Mouse (Mus musculus) olfactory bulb, adult 2 months (tissue): ENCODE results near the gene Mtmr3.

Experiments
- CTCF ChIP-seq: fragments of 200-500 bp; IDR thresholded peaks from 2 replicates; pipeline ENCODE4 v1.5.1; 2012; ENCODE audit warnings: low read depth, mild to moderate bottlenecking, low read length, moderate library complexity; ENCODE audit not compliant: insufficient read depth
- POLR2A ChIP-seq: fragments of 200-500 bp; IDR thresholded peaks from 2 replicates; pipeline ENCODE4 v1.6.1; 2012; ENCODE audit warnings: mild to moderate bottlenecking, low read depth, low read length, moderate library complexity; ENCODE audit not compliant: insufficient read depth

- TF ChIP-seq CTCF (no peak), POLR2A (no peak)
Measured at GRCm38 (mm10) chr11:4606541-4606940, 11.9 kb upstream of the Mtmr3 start.
